Mouse (Mus musculus) neural tube, embryonic 15.5 days (tissue): ENCODE results near the gene Nrp2. TPM values are rescaled to one million over a fixed set of nuclear protein-coding genes. Genes with fewer than 3 reads are reported as not detected.
A peak's percentile ranks its signal among the peaks of the same experiment; 100 is the strongest.

Experiments used
- ATAC-seq: fragments of 200-750 bp; cut with Nextera tagmentation; 2 replicates; pipeline ENCODE4 v1.8.0; 2017; ENCODE audit warnings: mild to moderate bottlenecking, moderate TSS enrichment, moderate library complexity; ENCODE audit not compliant: low FRiP score
- H3K27ac ChIP-seq: fragments of 300-500 bp; sonication (generic); replicated peaks from 2 replicates; pipeline ENCODE4 v1.5.1; 2015; ENCODE audit warnings: mild to moderate bottlenecking, inconsistent platforms
- H3K27me3 ChIP-seq: fragments of 300-500 bp; sonication (generic); replicated peaks from 2 replicates; pipeline ENCODE4 v1.6.1; 2015; ENCODE audit warnings: inconsistent platforms
- H3K36me3 ChIP-seq: fragments of 300-500 bp; sonication (generic); 2 replicates; pipeline ENCODE4 v1.6.1; 2015; ENCODE audit warnings: inconsistent platforms
- H3K4me1 ChIP-seq: fragments of 300-500 bp; sonication (generic); 2 replicates; pipeline ENCODE4 v1.6.1; 2015; ENCODE audit warnings: inconsistent platforms
- H3K4me2 ChIP-seq: fragments of 300-500 bp; sonication (generic); 2 replicates; pipeline ENCODE4 v1.6.1; 2015; ENCODE audit warnings: inconsistent platforms, mild to moderate bottlenecking, moderate library complexity
- H3K4me3 ChIP-seq: fragments of 300-500 bp; sonication (generic); replicated peaks from 2 replicates; pipeline ENCODE4 v1.5.1; 2015; ENCODE audit warnings: mild to moderate bottlenecking, inconsistent platforms
- H3K9ac ChIP-seq: fragments of 300-500 bp; sonication (generic); replicated peaks from 2 replicates; pipeline ENCODE4 v1.6.1; 2015; ENCODE audit warnings: mild to moderate bottlenecking, inconsistent platforms
- H3K9me3 ChIP-seq: fragments of 300-500 bp; sonication (generic); replicated peaks from 2 replicates; pipeline ENCODE4 v1.6.1; 2016; ENCODE audit warnings: inconsistent platforms
- WGBS: fragments of 180-500 bp; shearing (Covaris S2); methylation state at CpG from one replicate; pipeline ENCODE4 v1.1.7; 2015; ENCODE audit warnings: mixed read lengths; 5-methylcytosine and 5-hydroxymethylcytosine counted together
- polyA plus RNA-seq: library from polyadenylated mRNA; unstranded; fragments of >200 nt; fragmentation: Nextera tagmentation; extraction: Ambion mirVana; gene quantifications from 2 replicates; pipeline ENCODE4 v1.2.1, GENCODE M21; 2015

The Nrp2 gene
- polyA plus RNA-seq, 1 experiment from 2014 or later = 35.6 TPM

DNA sequence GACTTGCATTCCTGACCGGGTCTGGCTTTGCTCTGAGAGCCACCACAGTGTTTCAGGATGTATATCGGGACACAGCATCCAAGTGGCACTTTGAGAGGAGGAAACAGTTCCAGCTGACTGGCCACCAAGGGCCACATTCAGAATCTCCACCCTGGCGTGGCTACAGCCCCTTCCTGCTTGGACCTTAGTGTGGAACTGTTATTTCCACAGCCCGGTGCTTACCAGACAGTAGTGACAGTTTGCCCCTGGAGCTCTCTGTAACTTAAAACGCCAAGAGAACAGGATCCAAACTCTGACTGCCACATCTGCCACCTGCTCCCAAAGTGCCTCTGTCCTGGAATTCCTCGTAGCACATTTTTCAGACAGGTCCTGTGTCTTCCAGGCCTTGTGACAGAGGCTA, 25.3 kb downstream of the Nrp2 start:
- Histone ChIP-seq H3K4me1 (peaks cover 19% of the 10 kb centered on the region), H3K36me3 (no peaks in the 10 kb centered on the region), H3K9me3 (no peaks in the 10 kb centered on the region), H3K27ac (no peak overlapping the region), H3K9ac (no peak overlapping the region), H3K27me3 (no peaks in the 10 kb centered on the region), H3K4me3 (no peak overlapping the region), H3K4me2 (no peak overlapping the region)
- no peak for ATAC-seq
- WGBS = 61% methylated on average over 6 of the region's 6 CpGs

DNA sequence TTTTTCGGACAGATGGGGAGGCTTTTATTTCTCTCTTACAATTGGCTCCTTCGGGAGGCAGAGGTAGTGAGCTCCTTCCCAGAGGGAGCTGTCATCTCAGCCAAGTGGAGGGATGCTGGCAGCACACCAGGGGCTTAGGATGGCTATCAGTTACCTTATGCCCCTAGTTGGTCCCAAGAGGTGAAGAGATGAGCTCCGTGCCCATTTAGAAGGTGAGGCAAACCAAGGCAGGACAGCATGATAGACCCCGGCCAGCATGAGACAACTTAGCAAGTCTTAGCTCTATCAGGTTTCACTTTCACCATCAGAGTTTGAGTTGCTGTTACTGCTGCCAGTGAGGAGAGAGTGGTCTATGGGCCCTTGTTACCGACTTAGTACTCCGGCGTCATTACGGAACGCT, 25.8 kb downstream of the Nrp2 start:
- Histone ChIP-seq H3K9me3 (no peaks in the 10 kb centered on the region), H3K4me3 (no peak overlapping the region), H3K9ac (no peak overlapping the region), H3K27me3 (no peaks in the 10 kb centered on the region), H3K4me1 (peaks cover 24% of the 10 kb centered on the region), H3K36me3 (no peaks in the 10 kb centered on the region), H3K4me2 (no peak overlapping the region), H3K27ac (peak overlapping the region; percentile 51; the same call in 1 of the 2 replicates)
- no peak for ATAC-seq
- WGBS = 65% methylated on average over 9 of the region's 9 CpGs

- Histone ChIP-seq H3K27me3 (no peaks in the 10 kb centered on the region), H3K9me3 (no peaks in the 10 kb centered on the region), H3K4me1 (peaks cover 24% of the 10 kb centered on the region), H3K4me2 (no peak overlapping the region), H3K9ac (no peak overlapping the region), H3K36me3 (no peaks in the 10 kb centered on the region), H3K4me3 (no peak overlapping the region), H3K27ac (peak overlapping the region; percentile 51; the same call in 1 of the 2 replicates)
- WGBS = 56% methylated on average over 13 of the region's 13 CpGs
- ATAC-seq = no peak
These were observed 26.5 kb downstream of the Nrp2 start for GRCm38 (mm10) chr1:62729345-62730150.

DNA sequence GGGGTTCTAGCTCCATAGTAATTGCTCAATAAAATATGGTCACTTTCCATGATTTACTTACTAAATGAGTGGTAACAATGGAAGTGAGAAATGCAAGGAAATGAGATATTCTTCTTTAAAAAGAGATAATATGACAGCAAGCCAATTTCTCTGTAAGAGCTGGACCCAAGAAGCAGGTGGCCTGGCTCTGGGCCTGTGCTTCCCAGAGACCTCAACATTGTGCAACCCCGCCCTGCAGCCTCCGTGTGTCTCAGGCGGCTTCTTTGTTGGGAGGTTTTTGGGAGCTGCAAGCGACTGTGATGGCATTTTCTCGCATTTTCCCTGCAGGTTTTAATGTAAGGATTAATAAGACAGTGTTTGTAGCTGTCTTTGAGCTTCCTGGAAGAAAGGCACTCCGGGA, 29.0 kb downstream of the Nrp2 start:
- Histone ChIP-seq H3K4me1 (peaks cover 26% of the 10 kb centered on the region), H3K4me3 (no peak overlapping the region), H3K4me2 (no peak overlapping the region), H3K9me3 (no peaks in the 10 kb centered on the region), H3K27ac (no peak overlapping the region), H3K36me3 (no peaks in the 10 kb centered on the region), H3K9ac (no peak overlapping the region), H3K27me3 (no peaks in the 10 kb centered on the region)
- no peak for ATAC-seq
- whole genome bisulfite sequencing = 80% methylated on average over 6 of the region's 6 CpGs

- H3K4me3 ChIP-seq = no peak overlapping the region
- H3K4me2 ChIP-seq = no peak overlapping the region
- no peaks in the 10 kb centered on the region for H3K27me3 ChIP-seq
- peaks cover 17% of the 10 kb centered on the region; the same call in 1 of the 2 replicates for H3K4me1 ChIP-seq
- H3K9me3 ChIP-seq = no peaks in the 10 kb centered on the region
- no peak overlapping the region for H3K27ac ChIP-seq
- peaks cover 3% of the 10 kb centered on the region; the same call in 1 of the 2 replicates for H3K36me3 ChIP-seq
- no peak overlapping the region for H3K9ac ChIP-seq
- WGBS = 78% methylated on average over 5 of the region's 5 CpGs
- ATAC-seq = no peak
These were observed 31.4 kb downstream of the Nrp2 start for GRCm38 (mm10) chr1:62734420-62734931.

DNA sequence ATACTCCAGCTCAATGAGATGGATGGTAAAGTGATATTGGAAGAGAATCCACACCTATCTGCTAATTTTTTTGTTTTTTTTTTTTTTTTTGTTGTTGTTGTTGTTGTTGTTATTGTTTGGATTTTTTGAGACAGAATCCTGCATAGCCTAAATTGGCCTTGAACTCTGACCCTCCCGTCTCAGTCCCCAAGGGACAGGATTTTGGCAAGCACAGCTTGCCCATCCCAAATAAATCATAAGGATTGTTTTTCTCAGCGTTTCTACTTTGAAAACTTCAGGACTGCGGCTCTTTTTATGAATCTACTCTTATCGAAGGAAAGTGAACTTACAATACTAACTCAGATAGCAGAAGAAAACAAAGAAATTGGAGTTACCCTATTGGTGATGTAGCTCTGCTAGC, 31.9 kb downstream of the Nrp2 start:
- H3K36me3 ChIP-seq = peaks cover 8% of the 10 kb centered on the region; the same call in 1 of the 2 replicates
- H3K9ac ChIP-seq = no peak overlapping the region
- H3K27me3 ChIP-seq = no peaks in the 10 kb centered on the region
- ATAC-seq = no peak
- no peak overlapping the region for H3K4me2 ChIP-seq
- H3K9me3 ChIP-seq = no peaks in the 10 kb centered on the region
- H3K4me1 ChIP-seq = peaks cover 17% of the 10 kb centered on the region; the same call in 1 of the 2 replicates
- H3K4me3 ChIP-seq = no peak overlapping the region
- H3K27ac ChIP-seq = no peak overlapping the region
- 77% methylated on average over 4 of the region's 4 CpGs for WGBS

DNA sequence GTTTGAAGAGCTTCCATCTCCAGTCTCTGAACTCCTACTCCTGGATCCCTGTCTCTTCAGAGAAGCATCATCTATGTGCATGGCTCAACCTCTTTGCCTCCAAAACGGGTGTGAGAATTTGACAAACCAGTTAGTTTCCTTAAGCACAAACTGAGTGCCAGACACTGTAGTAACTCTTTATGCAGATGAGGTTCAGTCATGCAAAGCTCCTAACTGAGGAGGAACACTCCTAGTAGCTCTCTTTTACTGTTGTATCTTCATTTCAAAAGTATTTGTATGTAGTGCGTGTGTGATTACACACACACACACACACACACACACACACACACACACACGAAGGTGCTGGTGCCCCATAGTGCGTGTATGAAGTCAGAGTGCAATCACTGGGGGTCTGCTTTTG, 32.8 kb downstream of the Nrp2 start:
- Histone ChIP-seq H3K36me3 (peaks cover 8% of the 10 kb centered on the region; the same call in 1 of the 2 replicates), H3K9me3 (no peaks in the 10 kb centered on the region), H3K27ac (no peak overlapping the region), H3K4me3 (no peak overlapping the region), H3K9ac (no peak overlapping the region), H3K4me2 (no peak overlapping the region), H3K4me1 (peaks cover 17% of the 10 kb centered on the region; the same call in 1 of the 2 replicates), H3K27me3 (no peaks in the 10 kb centered on the region)
- WGBS = 73% methylated on average over 4 of the region's 4 CpGs
- ATAC-seq = no peak

GRCm38 (mm10) chr1:62736455-62737012, 33.4 kb downstream of the Nrp2 start:
- ATAC-seq = no peak
- 58% methylated on average over 8 of the region's 8 CpGs for WGBS
- H3K27ac ChIP-seq = no peak overlapping the region

DNA sequence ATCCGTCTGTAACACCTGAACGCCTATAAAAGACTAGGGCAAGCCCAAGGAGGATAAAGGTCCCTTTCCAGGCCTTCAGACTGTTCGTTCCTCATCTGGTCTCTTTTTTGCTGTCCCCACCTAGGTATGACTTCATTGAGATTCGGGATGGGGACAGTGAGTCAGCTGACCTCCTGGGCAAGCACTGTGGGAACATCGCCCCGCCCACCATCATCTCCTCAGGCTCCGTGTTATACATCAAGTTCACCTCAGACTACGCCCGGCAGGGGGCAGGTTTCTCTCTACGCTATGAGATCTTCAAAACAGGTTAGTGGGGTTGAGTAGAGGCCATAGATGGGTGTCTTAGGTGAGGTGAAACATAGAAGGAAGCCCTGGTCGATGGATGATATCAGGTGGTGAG, 35.1 kb downstream of the Nrp2 start:
- Histone ChIP-seq H3K9ac (no peak overlapping the region), H3K36me3 (peaks cover 8% of the 10 kb centered on the region; the same call in 1 of the 2 replicates), H3K4me1 (peaks cover 26% of the 10 kb centered on the region; the same call in 1 of the 2 replicates), H3K27ac (no peak overlapping the region), H3K9me3 (no peaks in the 10 kb centered on the region), H3K4me2 (no peak overlapping the region), H3K4me3 (no peak overlapping the region), H3K27me3 (no peaks in the 10 kb centered on the region)
- 72% methylated on average over 11 of the region's 11 CpGs for WGBS
- no peak for ATAC-seq

More at GRCm38 (mm10) chr1:62736455-62737012, 33.4 kb downstream of the Nrp2 start:
- H3K27me3 ChIP-seq = no peaks in the 10 kb centered on the region
- H3K9ac ChIP-seq = no peak overlapping the region
- peaks cover 8% of the 10 kb centered on the region; the same call in 1 of the 2 replicates for H3K36me3 ChIP-seq
- H3K4me3 ChIP-seq = no peak overlapping the region
- H3K9me3 ChIP-seq = no peaks in the 10 kb centered on the region
- peaks cover 17% of the 10 kb centered on the region; the same call in 1 of the 2 replicates for H3K4me1 ChIP-seq
- H3K4me2 ChIP-seq = no peak overlapping the region

- WGBS = 13% methylated on average over 3 of the region's 3 CpGs
- Histone ChIP-seq H3K4me2 (no peak overlapping the region), H3K9me3 (no peaks in the 10 kb centered on the region), H3K36me3 (peaks cover 15% of the 10 kb centered on the region; the same call in 1 of the 2 replicates), H3K27me3 (no peaks in the 10 kb centered on the region), H3K9ac (no peak overlapping the region), H3K4me3 (no peak overlapping the region), H3K4me1 (peaks cover 19% of the 10 kb centered on the region; the same call in 1 of the 2 replicates), H3K27ac (no peak overlapping the region)
- ATAC-seq = no peak
These were observed 39.0 kb downstream of the Nrp2 start for GRCm38 (mm10) chr1:62742092-62742491.

DNA sequence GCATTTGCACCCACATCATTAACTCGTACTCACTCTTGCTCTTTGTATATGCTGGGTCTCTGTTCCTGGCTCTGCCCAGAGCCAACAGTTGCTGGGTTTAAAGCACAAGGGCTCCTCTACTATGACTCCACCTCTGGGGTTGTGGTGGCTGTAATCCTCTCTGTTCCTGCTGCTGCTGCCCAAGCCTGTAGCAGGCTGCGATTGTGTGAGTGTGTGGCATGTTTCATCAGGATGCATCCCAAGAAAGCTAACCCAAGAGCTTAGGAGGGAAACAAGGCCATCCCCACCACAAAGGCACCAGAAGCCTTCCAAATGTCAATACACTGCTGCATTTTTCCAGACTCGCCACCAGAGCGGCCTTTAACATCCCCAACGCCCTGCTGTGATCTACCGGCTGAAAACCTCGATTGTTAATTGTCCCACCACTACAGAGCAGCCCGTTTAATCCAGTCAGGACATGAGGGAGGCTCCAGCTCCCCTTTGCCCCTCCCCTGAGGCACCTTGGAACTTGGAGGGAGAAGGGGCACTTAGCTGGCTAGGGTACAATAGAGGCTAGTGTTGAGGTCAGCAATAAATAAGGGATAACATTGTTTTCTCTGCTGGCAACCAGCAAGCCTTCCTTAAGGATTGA, 40.1 kb downstream of the Nrp2 start:
- Histone ChIP-seq H3K4me2 (no peak overlapping the region), H3K4me1 (peaks cover 14% of the 10 kb centered on the region; the same call in 1 of the 2 replicates), H3K9me3 (no peaks in the 10 kb centered on the region), H3K27me3 (no peaks in the 10 kb centered on the region), H3K4me3 (no peak overlapping the region), H3K27ac (peak overlapping the region; percentile 6), H3K9ac (no peak overlapping the region), H3K36me3 (peaks cover 15% of the 10 kb centered on the region; the same call in 1 of the 2 replicates)
- 8% methylated on average over 8 of the region's 8 CpGs for WGBS
- peak; percentile 46 for ATAC-seq
